Mouse (Mus musculus) liver, embryonic 13.5 days (tissue): ENCODE data around the gene Ptpn9. TPM values are rescaled to one million over a fixed set of nuclear protein-coding genes. Genes with fewer than 3 reads are reported as not detected.

ENCODE experiments used
- ATAC-seq: fragments of 200-750 bp; cut with Nextera tagmentation; 2 replicates; pipeline ENCODE4 v1.8.0; 2017; ENCODE audit warnings: low read depth, mild to moderate bottlenecking, moderate number of reproducible peaks, moderate library complexity
- DNase-seq: peaks from one replicate; pipeline ENCODE4 v3.0.0; 2022
- H3K27ac ChIP-seq: fragments of 300-500 bp; sonication (generic); 2 replicates; pipeline ENCODE4 v1.5.1; 2015; ENCODE audit warnings: moderate library complexity, mild to moderate bottlenecking, inconsistent platforms
- H3K27me3 ChIP-seq: fragments of 300-500 bp; sonication (generic); 2 replicates; pipeline ENCODE4 v1.6.1; 2015; ENCODE audit warnings: mild to moderate bottlenecking, inconsistent platforms
- H3K36me3 ChIP-seq: fragments of 300-500 bp; sonication (generic); 2 replicates; pipeline ENCODE4 v1.6.1; 2015; ENCODE audit warnings: mild to moderate bottlenecking, inconsistent platforms
- H3K4me1 ChIP-seq: fragments of 300-500 bp; sonication (generic); replicated peaks from 2 replicates; pipeline ENCODE4 v1.6.1; 2015; ENCODE audit warnings: inconsistent platforms
- H3K4me2 ChIP-seq: fragments of 300-500 bp; sonication (generic); 2 replicates; pipeline ENCODE4 v1.6.1; 2015; ENCODE audit warnings: inconsistent platforms, mild to moderate bottlenecking, moderate library complexity
- H3K4me3 ChIP-seq: fragments of 300-500 bp; sonication (generic); replicated peaks from 2 replicates; pipeline ENCODE4 v1.5.1; 2015; ENCODE audit warnings: mild to moderate bottlenecking, inconsistent platforms
- H3K9ac ChIP-seq: fragments of 300-500 bp; sonication (generic); 2 replicates; pipeline ENCODE4 v1.6.1; 2015; ENCODE audit warnings: mild to moderate bottlenecking, inconsistent platforms
- H3K9me3 ChIP-seq: fragments of 300-500 bp; sonication (generic); replicated peaks from 2 replicates; pipeline ENCODE4 v1.6.1; 2016; ENCODE audit warnings: inconsistent platforms
- WGBS: fragments of 180-500 bp; shearing (Covaris S2); methylation state at CpG from one replicate; pipeline ENCODE4 v1.1.7; 2015; ENCODE audit not compliant: insufficient replicate concordance; 5-methylcytosine and 5-hydroxymethylcytosine counted together
- polyA plus RNA-seq: library from polyadenylated mRNA; unstranded; fragments of >200 nt; fragmentation: Nextera tagmentation; extraction: Ambion mirVana; gene quantifications from 2 replicates; pipeline ENCODE4 v1.2.1, GENCODE M21; 2015

Gene Ptpn9
- polyA plus RNA-seq, 1 experiment from 2014 or later: 3.3 TPM

- no peak overlapping the region for H3K27ac ChIP-seq
- H3K4me3 ChIP-seq: no peak overlapping the region
- no peak for ATAC-seq
- no peaks in the 10 kb centered on the region for H3K27me3 ChIP-seq
- 80% methylated on average over 1 of the region's 1 CpGs for WGBS
- no peak for DNase-seq
- H3K4me1 ChIP-seq: no peaks in the 10 kb centered on the region
- no peak overlapping the region for H3K9ac ChIP-seq
- H3K4me2 ChIP-seq: no peak overlapping the region
- no peaks in the 10 kb centered on the region for H3K9me3 ChIP-seq
- peaks cover 4% of the 10 kb centered on the region; the same call in 1 of the 2 replicates for H3K36me3 ChIP-seq
These were observed 20.0 kb downstream of the Ptpn9 start for GRCm38 (mm10) chr9:57014766-57015165.

GRCm38 (mm10) chr9:57017631-57018030, 22.9 kb downstream of the Ptpn9 start:
- Histone ChIP-seq H3K9ac (no peak overlapping the region), H3K36me3 (peaks cover 6% of the 10 kb centered on the region; the same call in 1 of the 2 replicates), H3K27ac (no peak overlapping the region), H3K27me3 (no peaks in the 10 kb centered on the region), H3K4me3 (no peak overlapping the region), H3K9me3 (no peaks in the 10 kb centered on the region), H3K4me1 (no peaks in the 10 kb centered on the region), H3K4me2 (no peak overlapping the region)
- WGBS: 69% methylated on average over 1 of the region's 1 CpGs
- no peak for ATAC-seq
- DNase-seq: no peak

GRCm38 (mm10) chr9:57031756-57032155, 37.0 kb downstream of the Ptpn9 start:
- ATAC-seq: no peak
- H3K4me2 ChIP-seq: no peak overlapping the region
- no peak for DNase-seq
- H3K27me3 ChIP-seq: no peaks in the 10 kb centered on the region
- WGBS: 81% methylated on average over 1 of the region's 1 CpGs
- H3K4me1 ChIP-seq: no peaks in the 10 kb centered on the region
- no peaks in the 10 kb centered on the region for H3K9me3 ChIP-seq
- peaks cover 20% of the 10 kb centered on the region for H3K36me3 ChIP-seq
- H3K27ac ChIP-seq: no peak overlapping the region
- no peak overlapping the region for H3K9ac ChIP-seq
- H3K4me3 ChIP-seq: no peak overlapping the region

DNA sequence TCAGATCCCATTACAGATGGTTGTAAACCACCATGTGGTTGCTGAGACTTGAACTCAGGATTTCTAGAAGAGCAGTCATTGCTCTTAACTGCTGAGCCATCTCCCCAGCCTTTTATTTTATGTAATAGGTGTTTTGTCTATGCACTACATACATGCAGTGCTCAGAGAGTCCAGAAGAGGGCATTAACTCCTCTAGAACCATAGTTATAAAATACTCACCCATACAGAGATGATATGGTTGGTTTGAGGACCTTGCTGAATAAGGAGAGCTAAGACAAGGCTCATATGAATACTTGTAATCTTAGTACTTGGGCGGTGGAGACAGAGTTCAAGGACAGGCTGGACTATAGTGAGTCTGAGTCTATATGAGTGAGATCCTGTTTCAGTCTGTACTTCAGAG, 61.5 kb downstream of the Ptpn9 start:
- Histone ChIP-seq H3K9me3 (no peaks in the 10 kb centered on the region), H3K27me3 (no peaks in the 10 kb centered on the region), H3K4me2 (no peak overlapping the region), H3K4me3 (no peak overlapping the region), H3K4me1 (no peaks in the 10 kb centered on the region), H3K9ac (no peak overlapping the region), H3K27ac (no peak overlapping the region), H3K36me3 (peaks cover 21% of the 10 kb centered on the region)
- DNase-seq: no peak
- ATAC-seq: no peak
- 59% methylated on average over 1 of the region's 1 CpGs for WGBS

GRCm38 (mm10) chr9:57064164-57064563, 69.4 kb downstream of the Ptpn9 start:
- ATAC-seq (peak; percentile 69), DNase-seq (no peak)
- no peaks in the 10 kb centered on the region for H3K9me3 ChIP-seq
- H3K4me2 ChIP-seq: no peak overlapping the region
- H3K27me3 ChIP-seq: no peaks in the 10 kb centered on the region
- WGBS: 72% methylated on average over 2 of the region's 2 CpGs
- H3K9ac ChIP-seq: no peak overlapping the region
- no peak overlapping the region for H3K4me3 ChIP-seq
- H3K36me3 ChIP-seq: peaks cover 12% of the 10 kb centered on the region; the same call in 1 of the 2 replicates
- H3K27ac ChIP-seq: peak overlapping the region; percentile 49; the same call in 1 of the 2 replicates
- peaks cover 17% of the 10 kb centered on the region for H3K4me1 ChIP-seq

GRCm38 (mm10) chr9:57068266-57068665, 73.5 kb downstream of the Ptpn9 start:
- 55% methylated on average over 3 of the region's 3 CpGs for WGBS

DNA sequence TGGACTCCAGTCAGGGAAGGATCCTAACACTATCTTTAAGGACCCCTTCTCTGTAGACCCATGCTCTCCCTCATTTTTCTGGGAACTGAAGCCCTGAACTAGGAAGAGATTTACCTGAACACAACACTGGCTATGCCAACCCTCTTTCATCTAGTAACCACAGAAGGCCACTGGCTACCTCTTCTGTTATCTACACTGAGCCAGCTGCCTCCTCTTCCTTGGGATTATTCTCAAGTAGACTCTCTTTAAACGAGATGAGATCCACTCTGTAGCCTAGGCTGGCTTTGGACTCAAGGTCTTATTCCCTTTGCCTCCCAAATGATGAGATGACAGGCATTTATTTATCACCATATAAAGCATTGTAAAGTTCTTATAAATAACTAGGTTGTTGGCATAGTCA, 75.5 kb downstream of the Ptpn9 start:
- no peak for ATAC-seq
- Histone ChIP-seq H3K9me3 (no peaks in the 10 kb centered on the region), H3K4me2 (peak overlapping the region; percentile 99), H3K4me3 (peak overlapping the region; percentile 94), H3K9ac (peak overlapping the region; percentile 92), H3K27me3 (no peaks in the 10 kb centered on the region), H3K4me1 (peaks cover 56% of the 10 kb centered on the region), H3K36me3 (no peaks in the 10 kb centered on the region), H3K27ac (peak overlapping the region; percentile 79)
- WGBS: 0% methylated on average over 1 of the region's 1 CpGs
- DNase-seq: peak; percentile 39

More at GRCm38 (mm10) chr9:57068266-57068665, 73.5 kb downstream of the Ptpn9 start:
- Histone ChIP-seq H3K4me2 (0 out of 2 replicates have a peak overlapping the region, but pooled peaks have one; percentile 12), H3K27ac (peak overlapping the region; percentile 50), H3K9ac (no peak overlapping the region), H3K4me3 (no peak overlapping the region), H3K36me3 (no peaks in the 10 kb centered on the region), H3K9me3 (no peaks in the 10 kb centered on the region), H3K4me1 (peaks cover 41% of the 10 kb centered on the region), H3K27me3 (no peaks in the 10 kb centered on the region)
- ATAC-seq (no peak), DNase-seq (no peak)

DNA sequence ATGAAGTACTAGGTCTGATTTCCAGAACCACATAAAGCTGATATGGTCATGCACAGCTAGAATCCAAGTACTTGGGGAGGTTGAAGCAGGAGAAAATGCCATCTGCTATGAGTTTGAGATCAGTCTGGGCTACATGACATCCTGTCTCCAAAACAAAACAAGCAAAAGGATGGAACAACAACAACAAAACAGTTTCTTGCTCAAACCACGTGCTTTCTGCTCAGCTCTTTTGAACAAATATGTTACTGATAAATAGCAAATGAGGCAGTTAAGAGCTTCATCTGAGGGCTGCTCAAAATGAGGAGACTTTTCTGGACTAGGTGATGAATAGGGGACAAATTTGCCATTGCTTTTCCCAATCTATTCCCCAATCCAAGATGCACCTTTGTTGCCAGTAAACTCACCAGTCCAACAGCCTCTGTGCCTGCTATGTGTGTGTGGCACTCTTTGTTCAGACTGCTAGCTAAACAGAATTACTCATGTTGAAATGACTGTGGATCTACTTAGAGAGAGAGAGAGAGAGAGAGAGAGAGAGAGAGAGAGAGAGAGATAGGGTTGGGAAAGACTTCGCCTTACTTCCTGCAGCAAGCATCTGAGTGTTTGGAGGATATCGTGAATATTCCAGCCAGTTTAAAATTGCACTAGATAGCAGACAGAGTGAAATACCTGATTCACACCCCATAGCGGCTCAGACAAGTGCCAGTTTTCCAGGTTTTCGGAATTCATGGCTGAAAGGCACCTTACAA, 76.2 kb downstream of the Ptpn9 start:
- DNase-seq (no peak), ATAC-seq (no peak)
- H3K27me3 ChIP-seq: no peaks in the 10 kb centered on the region
- H3K9ac ChIP-seq: peak overlapping the region; percentile 92
- H3K4me2 ChIP-seq: peak overlapping the region; percentile 99
- H3K27ac ChIP-seq: peak overlapping the region; percentile 79
- no peaks in the 10 kb centered on the region for H3K9me3 ChIP-seq
- H3K36me3 ChIP-seq: no peaks in the 10 kb centered on the region
- H3K4me1 ChIP-seq: peaks cover 60% of the 10 kb centered on the region
- 8% methylated on average over 5 of the region's 5 CpGs for WGBS
- peak overlapping the region; percentile 94 for H3K4me3 ChIP-seq

GRCm38 (mm10) chr9:57071801-57072351, 77.2 kb downstream of the Ptpn9 start, which contains the start of gene Sin3a:
TSS of gene Sin3a (plus strand) at chr9:57072040.
- H3K4me3 ChIP-seq: peak within 1 kb of the TSS; percentile 94
- ATAC-seq: no peak
- DNase-seq: peak; percentile 76
- no peaks in the 10 kb centered on the region for H3K36me3 ChIP-seq
- peak within 1 kb of the TSS; percentile 99 for H3K4me2 ChIP-seq
- under 1% methylated on average over 34 of the region's 34 CpGs for WGBS
- peak within 1 kb of the TSS; percentile 99 for H3K27ac ChIP-seq
- no peaks in the 10 kb centered on the region for H3K27me3 ChIP-seq
- no peaks in the 10 kb centered on the region for H3K9me3 ChIP-seq
- H3K9ac ChIP-seq: peak within 1 kb of the TSS; percentile 92
- H3K4me1 ChIP-seq: peaks cover 57% of the 10 kb centered on the region

- Histone ChIP-seq H3K4me1 (peaks cover 59% of the 10 kb centered on the region), H3K4me3 (peak overlapping the region; percentile 94), H3K9me3 (no peaks in the 10 kb centered on the region), H3K27me3 (no peaks in the 10 kb centered on the region), H3K36me3 (no peaks in the 10 kb centered on the region), H3K4me2 (peak overlapping the region; percentile 99), H3K27ac (peak overlapping the region; percentile 99), H3K9ac (peak overlapping the region; percentile 92)
- under 1% methylated on average over 40 of the region's 40 CpGs for WGBS
- DNase-seq (no peak), ATAC-seq (no peak)
These were observed 77.8 kb downstream of the Ptpn9 start for GRCm38 (mm10) chr9:57072526-57072988.

- peak; percentile 67 for ATAC-seq
- 1% methylated on average over 51 of the region's 54 CpGs for WGBS
- peak overlapping the region; percentile 99 for H3K4me2 ChIP-seq
- no peaks in the 10 kb centered on the region for H3K36me3 ChIP-seq
- DNase-seq: peak; percentile 98
- H3K9ac ChIP-seq: peak overlapping the region; percentile 92
- H3K27me3 ChIP-seq: no peaks in the 10 kb centered on the region
- peaks cover 64% of the 10 kb centered on the region for H3K4me1 ChIP-seq
- no peaks in the 10 kb centered on the region for H3K9me3 ChIP-seq
- H3K27ac ChIP-seq: peak overlapping the region; percentile 99
- peak overlapping the region; percentile 94 for H3K4me3 ChIP-seq
These were observed 78.5 kb downstream of the Ptpn9 start for GRCm38 (mm10) chr9:57072989-57073789.
